Mouse (Mus musculus) brain, embryonic 18.5 days (tissue): ENCODE measurements around the gene Slc28a3.

ENCODE experiments used
- DNase-seq: peaks from one replicate; pipeline ENCODE4 v3.0.0-alpha.2; 2012; ENCODE audit warnings: low read depth, low spot score

Slc28a3 gene

DNA sequence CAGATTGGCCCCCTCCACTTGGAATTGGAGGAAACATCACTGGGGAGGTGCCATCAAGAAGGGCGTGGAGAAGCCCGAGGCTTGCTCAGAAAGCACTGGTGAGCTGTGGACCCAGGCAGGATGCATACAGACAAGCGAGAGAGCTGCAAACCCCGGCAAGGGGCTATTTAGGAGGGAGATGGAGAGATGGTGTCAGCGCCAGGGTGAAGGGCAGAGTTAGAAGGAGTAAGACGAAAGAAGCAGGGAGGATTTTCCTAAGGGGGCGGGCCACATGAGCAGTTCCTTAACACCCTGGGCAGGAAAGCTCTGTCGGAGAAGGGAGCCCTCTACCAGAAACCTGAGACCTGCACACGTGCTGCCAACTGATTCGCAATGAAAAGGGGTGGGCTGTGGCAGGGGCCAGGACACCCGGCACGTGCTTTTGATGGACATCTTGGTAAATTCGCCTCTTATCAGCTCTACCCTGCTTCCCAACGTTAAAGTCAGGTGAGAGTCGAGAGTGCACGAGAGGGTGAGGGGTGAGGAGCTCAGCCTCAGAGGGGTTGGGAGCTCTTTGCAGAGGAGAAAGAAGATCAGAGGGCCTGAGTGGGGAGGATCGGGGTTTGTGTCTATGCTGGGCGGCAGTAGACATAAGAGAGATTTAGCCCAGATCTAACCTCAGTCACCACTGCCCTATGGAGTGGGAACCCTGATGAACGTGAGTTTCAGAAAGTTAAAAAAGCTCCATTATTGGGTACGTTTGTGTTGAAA, 87.5 kb downstream of the Slc28a3 start:
- DNase-seq = no peak

DNA sequence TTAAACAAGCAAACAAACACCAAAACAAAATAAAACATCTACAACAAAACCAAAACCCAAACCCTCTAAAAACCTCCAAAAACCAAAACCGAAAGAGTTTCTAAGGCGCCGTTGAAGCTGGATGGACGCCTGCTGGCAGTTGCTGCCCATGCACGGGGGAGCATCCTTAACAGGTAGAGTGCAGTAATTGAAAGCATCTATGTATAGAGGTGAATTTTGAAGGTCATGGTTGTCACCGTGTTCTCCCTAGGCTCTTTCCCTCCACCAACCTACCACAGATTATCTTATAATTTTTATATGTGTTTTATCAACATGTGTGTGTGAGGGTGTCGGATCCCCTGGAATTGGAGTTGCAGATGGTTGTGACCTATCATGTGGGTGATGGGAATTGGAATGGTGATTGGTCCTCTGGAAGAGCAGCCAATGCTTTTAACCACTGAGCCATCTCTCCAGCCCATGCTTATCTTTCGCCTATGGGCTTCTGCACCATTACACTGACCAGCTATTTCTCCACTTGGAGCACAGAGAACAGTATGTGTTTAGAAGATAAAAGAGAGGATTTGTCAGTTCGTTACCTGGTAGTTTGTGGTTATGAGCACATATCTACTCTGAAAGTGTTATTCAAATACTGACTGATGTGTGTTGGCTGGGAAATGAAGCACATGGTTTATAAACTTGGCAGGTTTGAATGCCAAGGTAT, 89.2 kb downstream of the Slc28a3 start:
- DNase-seq = no peak

DNA sequence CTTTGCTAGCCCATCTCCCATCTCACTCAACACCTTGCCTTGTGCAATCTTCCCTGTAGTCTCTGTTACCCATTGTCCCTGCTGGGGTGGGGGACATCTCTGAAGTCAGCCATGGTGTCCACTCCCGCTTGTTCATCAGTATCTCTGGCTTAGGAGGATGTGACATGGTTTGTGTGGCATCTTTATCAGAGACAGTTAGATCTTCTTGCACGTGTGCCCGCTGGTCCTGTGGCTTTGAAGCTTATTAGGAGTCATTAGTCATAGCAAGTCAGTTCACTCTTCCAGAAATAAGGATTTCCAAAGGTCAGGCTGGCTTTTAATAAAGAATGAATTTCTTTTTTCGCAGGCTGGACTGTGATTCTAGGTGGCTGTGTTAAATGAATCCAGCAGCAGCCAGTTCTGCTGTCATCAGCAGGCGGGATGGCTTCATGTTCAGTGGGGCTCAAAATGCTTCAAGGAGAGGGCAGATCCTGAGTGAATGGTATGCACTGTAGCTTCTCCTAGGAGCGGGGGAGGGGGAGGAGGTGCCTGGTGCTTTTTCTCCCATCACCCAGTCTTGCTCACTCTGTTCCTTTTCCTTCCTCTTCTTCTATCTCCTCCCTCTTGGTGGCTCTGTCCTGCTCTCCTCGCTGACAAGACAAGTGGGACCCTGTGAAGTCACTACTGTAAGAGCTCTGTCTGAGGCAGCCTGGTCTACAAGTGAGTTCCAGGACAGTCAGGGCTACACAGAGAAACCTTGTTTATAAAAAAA, 89.9 kb downstream of the Slc28a3 start:
- DNase-seq = no peak

DNA sequence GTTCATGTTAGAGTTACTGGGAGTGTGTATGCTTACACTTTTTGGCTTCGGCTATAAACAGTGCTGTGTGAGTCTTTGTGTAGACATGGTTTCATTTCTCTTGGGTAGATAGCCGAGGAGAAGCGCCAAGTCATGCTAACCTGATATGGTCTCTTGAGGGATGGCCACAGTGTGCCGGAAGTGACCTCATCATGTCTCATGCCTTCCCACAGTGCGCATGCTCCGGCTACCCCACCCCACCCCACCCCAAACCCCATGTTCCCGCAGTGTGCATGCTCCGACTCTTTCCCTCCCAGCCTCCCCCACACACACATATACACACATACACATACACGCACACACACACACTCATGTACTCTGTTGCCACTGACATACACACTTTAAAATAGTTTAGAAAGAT, 90.6 kb downstream of the Slc28a3 start:
- DNase-seq = no peak

DNA sequence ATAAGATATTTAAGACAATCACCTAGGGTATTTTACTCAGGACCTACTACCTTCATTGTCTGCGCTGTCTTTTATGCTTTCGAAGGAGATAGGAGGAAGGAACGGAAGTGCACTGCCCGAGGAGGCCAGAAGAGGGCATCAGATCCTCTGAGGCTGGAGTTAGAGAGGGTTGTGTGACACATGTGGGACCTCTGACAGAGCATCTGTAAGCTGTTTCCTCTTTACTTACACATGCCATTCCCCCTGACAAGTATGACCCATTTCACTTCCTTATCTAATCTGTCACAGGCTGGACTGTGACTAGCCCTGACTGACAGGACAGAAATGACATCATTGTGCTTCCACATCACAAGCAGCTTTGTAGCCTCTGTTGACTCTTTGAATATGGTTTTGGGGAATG, 94.4 kb downstream of the Slc28a3 start:
- DNase-seq = no peak

DNA sequence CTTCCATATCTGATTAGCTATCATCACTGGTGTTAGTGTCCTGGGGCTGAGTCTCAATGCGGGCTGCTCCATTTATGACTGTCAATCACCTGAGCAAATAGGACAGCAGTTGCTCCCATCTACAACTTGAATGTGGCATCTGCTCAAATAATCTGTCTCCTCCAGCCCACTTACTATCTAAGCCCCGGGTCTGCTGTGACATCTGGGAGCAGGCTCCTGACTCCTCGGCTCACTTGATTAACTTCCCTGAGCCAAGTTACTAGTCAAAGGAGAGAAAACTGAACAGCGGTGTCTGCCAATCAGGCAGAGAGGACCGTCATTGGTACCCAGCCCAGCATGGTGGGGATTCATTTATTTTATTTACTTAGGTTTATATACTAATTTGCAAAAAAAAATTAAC, 95.0 kb downstream of the Slc28a3 start:
- DNase-seq = no peak

DNA sequence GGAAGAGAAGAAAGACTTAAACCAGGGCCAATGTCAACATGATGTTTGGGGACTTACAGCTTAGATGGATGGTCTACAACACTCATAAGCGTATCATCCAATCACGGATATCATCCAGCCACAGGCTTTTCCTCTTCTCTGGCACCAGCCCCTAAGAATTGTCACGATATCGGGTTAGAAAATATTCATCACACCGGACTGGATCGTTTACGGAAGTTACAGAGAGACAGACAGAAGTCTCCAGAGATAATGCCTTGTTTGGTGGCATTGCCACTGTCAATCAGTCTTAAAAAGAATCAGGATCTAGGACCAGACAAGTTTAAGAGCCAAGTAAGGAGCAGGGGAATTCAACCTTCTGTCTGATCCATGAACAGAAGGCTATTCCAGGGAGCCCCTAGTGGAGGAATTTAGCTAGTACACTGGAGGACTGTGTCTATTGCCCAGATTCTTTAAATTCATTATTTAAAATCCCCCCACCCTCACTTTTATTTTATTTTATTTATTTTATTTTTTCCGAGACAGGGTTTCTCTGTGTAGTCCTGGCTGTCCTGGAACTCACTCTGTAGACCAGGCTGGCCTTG, 96.4 kb downstream of the Slc28a3 start:
- DNase-seq = no peak

DNA sequence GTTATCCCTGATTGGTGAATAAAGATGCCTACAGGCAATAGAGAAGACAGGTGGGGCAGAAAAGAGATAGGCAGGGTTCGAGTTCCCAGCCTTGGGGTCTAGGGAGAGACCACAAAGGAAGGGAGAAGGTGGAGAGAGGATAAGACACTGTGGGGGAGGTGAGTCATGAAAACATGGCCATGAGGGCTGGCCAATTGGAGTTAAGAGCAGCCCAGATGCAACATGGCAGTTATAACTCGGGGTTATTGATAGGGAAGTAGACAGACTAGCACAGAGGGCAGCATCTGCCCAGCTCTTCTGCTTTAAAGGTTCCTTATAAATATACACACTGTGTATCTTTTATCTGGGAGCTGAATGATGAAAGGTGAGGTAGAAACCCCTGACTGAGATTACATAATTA, 98.8 kb downstream of the Slc28a3 start:
- no peak for DNase-seq

DNA sequence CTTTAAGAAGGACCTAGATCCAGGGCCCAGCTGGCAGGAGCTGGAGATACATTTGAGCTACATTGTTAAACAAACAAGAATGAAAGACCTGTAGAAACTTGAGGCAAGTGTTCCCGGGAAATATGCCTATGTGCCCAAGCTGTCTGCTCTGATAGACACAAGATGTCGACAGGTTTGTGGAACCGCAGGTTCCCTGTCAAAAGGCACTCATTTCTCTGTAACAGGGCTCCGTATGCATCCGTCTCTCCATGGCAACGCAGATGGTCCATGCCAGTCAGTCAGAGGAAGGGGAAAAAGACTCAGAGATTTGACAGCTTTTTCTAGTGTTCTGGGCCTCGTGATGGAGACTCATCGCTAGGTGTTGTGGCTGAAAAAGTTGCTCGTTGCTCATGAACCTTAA, 99.4 kb downstream of the Slc28a3 start:
- DNase-seq = peak; percentile 32

DNA sequence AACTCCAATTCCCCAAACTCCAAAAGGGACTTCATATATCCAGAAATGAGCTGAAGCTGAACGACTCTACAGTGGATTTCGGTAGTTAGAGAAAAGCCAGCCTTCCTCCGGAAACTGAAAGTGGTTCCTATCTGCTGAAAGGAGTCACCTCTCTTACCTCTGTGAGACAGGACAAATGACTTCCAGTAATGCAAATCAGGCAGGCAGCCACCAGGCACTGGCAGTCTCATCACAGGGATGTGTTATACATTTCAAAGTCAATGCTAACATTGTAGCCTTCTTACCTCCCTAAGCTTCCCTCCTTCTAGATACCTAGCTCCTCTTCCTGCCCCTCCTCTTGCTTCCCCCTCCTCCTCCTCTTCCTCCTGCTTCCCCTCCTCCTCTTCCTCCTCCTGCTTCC, 101.4 kb downstream of the Slc28a3 start:
- no peak for DNase-seq

DNA sequence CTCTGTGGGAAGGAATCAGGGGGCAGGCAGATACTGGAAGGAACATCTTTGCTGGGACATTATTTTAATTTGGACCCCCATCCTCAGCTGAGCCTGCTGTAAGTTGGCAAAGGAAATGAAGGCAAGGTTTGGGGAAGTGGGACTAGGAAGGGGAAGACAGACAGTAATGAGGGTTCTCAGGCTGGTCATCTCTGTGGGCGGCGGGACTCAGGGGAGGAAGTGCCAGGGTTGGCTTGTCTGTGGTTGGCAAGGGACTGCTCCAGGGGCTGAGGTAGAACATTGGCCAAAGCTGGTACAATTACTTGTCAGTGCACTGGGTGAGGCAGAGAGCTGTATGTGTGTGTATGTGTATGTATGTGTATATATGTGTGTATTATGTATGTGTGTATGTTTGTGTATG, 107.1 kb downstream of the Slc28a3 start:
- DNase-seq = no peak

DNA sequence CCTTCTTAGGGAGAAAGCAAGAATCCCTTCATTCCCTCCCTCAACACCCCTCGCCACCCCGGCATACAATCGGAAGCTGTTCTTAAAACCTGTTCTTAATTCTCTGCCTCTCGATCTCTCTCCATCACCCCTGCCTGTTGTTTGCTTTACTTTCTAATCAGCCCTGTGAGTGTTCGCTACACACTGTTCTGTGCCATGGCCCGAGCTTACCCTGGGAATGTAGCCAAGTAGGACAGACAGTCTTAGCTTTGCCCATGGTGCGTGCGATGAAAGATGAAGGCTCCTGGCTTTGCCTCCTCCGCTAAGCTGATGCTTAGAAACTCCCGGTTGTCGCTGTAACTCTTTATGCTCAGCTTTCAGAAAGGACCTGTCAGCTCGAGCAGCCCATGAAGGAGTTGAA, 112.9 kb downstream of the Slc28a3 start:
- DNase-seq = no peak
